Mouse (Mus musculus): ENCODE results near the gene Slc22a18.
"Not testable (repeated sequence)": the region's sequence is repeated elsewhere in the genome, so short reads cannot be mapped to it uniquely, and the experiment has no call there.

Gene Slc22a18

GRCm38 (mm10) chr7:143502418-143503200 is 29.1 kb downstream of the Slc22a18 start, which contains the start of gene Phlda2:
Gene Phlda2 (minus strand): TSS chr7:143503150.
- DNase-seq (ENCODE audit: low read depth, low spot score) = peak; percentile 72

- no peak for DNase-seq (ENCODE audit: low read depth, low spot score)
Observed at GRCm38 (mm10) chr7:143503926-143504325, 30.4 kb downstream of the Slc22a18 start.

- DNase-seq (ENCODE audit: low read depth, low spot score) = peak; percentile 67
Observed at GRCm38 (mm10) chr7:143505411-143505810, 31.9 kb downstream of the Slc22a18 start.

- DNase-seq (ENCODE audit: low read depth, low spot score) = peak; percentile 95
Observed at GRCm38 (mm10) chr7:143505823-143506222, 32.3 kb downstream of the Slc22a18 start.

GRCm38 (mm10) chr7:143506271-143506670 is 32.7 kb downstream of the Slc22a18 start:
- DNase-seq (ENCODE audit: low read depth, low spot score) = peak; percentile 79

GRCm38 (mm10) chr7:143506675-143507074 is 33.1 kb downstream of the Slc22a18 start:
- DNase-seq (ENCODE audit: low read depth, low spot score) = peak; percentile 87

- no peak for DNase-seq (ENCODE audit: low read depth, low spot score)
Observed at GRCm38 (mm10) chr7:143509566-143509965, 36.0 kb downstream of the Slc22a18 start.

GRCm38 (mm10) chr7:143510593-143511334 is 37.2 kb downstream of the Slc22a18 start:
- DNase-seq (ENCODE audit: low read depth, low spot score) = no peak

- DNase-seq (ENCODE audit: low read depth, low spot score) = no peak
Observed at GRCm38 (mm10) chr7:143511335-143511712, 37.8 kb downstream of the Slc22a18 start.

GRCm38 (mm10) chr7:143513763-143514415 is 40.4 kb downstream of the Slc22a18 start:
- no peak for DNase-seq (ENCODE audit: low read depth, low spot score)

GRCm38 (mm10) chr7:143514416-143514768 is 40.9 kb downstream of the Slc22a18 start:
- DNase-seq (ENCODE audit: low read depth, low spot score) = no peak

- DNase-seq (ENCODE audit: low read depth, low spot score) = no peak
Observed at GRCm38 (mm10) chr7:143519333-143519732, 45.8 kb downstream of the Slc22a18 start.

GRCm38 (mm10) chr7:143532410-143532809 is 58.9 kb downstream of the Slc22a18 start:
- no peak for DNase-seq (ENCODE audit: low read depth, low spot score)

GRCm38 (mm10) chr7:143533284-143533683 is 59.7 kb downstream of the Slc22a18 start:
- no peak for DNase-seq (ENCODE audit: low read depth, low spot score)

GRCm38 (mm10) chr7:143536251-143536650 is 62.7 kb downstream of the Slc22a18 start:
- no peak for DNase-seq (ENCODE audit: low read depth, low spot score)

GRCm38 (mm10) chr7:143538229-143538628 is 64.7 kb downstream of the Slc22a18 start:
- DNase-seq (ENCODE audit: low read depth, low spot score) = not testable (repeated sequence)

GRCm38 (mm10) chr7:143538671-143539070 is 65.1 kb downstream of the Slc22a18 start:
- DNase-seq (ENCODE audit: low read depth, low spot score) = no peak

GRCm38 (mm10) chr7:143544368-143544767 is 70.8 kb downstream of the Slc22a18 start:
- DNase-seq (ENCODE audit: low read depth, low spot score) = peak; percentile 58

GRCm38 (mm10) chr7:143546554-143546953 is 73.0 kb downstream of the Slc22a18 start:
- DNase-seq (ENCODE audit: low read depth, low spot score) = no peak

GRCm38 (mm10) chr7:143548231-143548961 is 74.9 kb downstream of the Slc22a18 start:
- peak; percentile 53 for DNase-seq (ENCODE audit: low read depth, low spot score)

Data from ES-CJ7 (cell line).